Mouse (Mus musculus): ENCODE results near the gene Hfe2. TPM values are rescaled to one million over a fixed set of nuclear protein-coding genes. Genes with fewer than 3 reads are reported as not detected.

Hfe2 gene
- polyA plus RNA-seq, 1 experiment from 2014 or later, result 0.10 TPM

GRCm38 (mm10) chr3:96551203-96551602, 26.2 kb downstream of the Hfe2 start:
- DNase-seq (ENCODE audit: low spot score), result peak; percentile 70
- TF ChIP-seq EP300 (optimal IDR thresholded peaks at IDR 0.05) (peak; percentile 96), CTCF (IDR thresholded peaks at IDR 0.05; ENCODE audit: low read depth) (peak; percentile 84)
- ATAC-seq (ENCODE audit: low FRiP score, low TSS enrichment), result peak; percentile 33; the same call in 1 of the 2 replicates
- WGBS, result 5% methylated on average over 8 of the region's 8 CpGs
- Histone ChIP-seq H3K27me3 (ENCODE audit: control insufficient read depth, insufficient read depth, low read length) (no peaks in the 10 kb centered on the region), H3K9ac (ENCODE audit: low read length) (no peak overlapping the region; the same call in 1 of the 2 replicates), H3K27ac (replicated peaks) (peak overlapping the region; percentile 78), H3K9me3 (ENCODE audit: control insufficient read depth, low read length) (no peaks in the 10 kb centered on the region), H3K36me3 (ENCODE audit: control insufficient read depth, insufficient read depth, low read length) (no peaks in the 10 kb centered on the region), H3K4me2 (replicated peaks; ENCODE audit: low read depth) (peak overlapping the region; percentile 12; the same call in 1 of the 2 replicates), H3K4me3 (ENCODE audit: low read depth, low read length) (no peak overlapping the region), H3K4me1 (replicated peaks; ENCODE audit: control insufficient read depth, insufficient read depth) (peaks cover 7% of the 10 kb centered on the region)

- peak; percentile 21 for DNase-seq (ENCODE audit: low spot score)
- 0 out of 2 replicates have a peak overlapping the region, but pooled peaks have one; percentile 14 for H3K9ac ChIP-seq (ENCODE audit: low read length)
- no peak overlapping the region for H3K4me3 ChIP-seq (ENCODE audit: low read depth, low read length)
- H3K27me3 ChIP-seq (ENCODE audit: control insufficient read depth, insufficient read depth, low read length), result no peaks in the 10 kb centered on the region
- H3K9me3 ChIP-seq (ENCODE audit: control insufficient read depth, low read length), result no peaks in the 10 kb centered on the region
- no peak for ATAC-seq (ENCODE audit: low FRiP score, low TSS enrichment)
- peak overlapping the region; percentile 78 for H3K27ac ChIP-seq (replicated peaks)
- H3K4me2 ChIP-seq (replicated peaks; ENCODE audit: low read depth), result peak overlapping the region; percentile 12; the same call in 1 of the 2 replicates
- WGBS, result 28% methylated on average over 7 of the region's 7 CpGs
- H3K4me1 ChIP-seq (replicated peaks; ENCODE audit: control insufficient read depth, insufficient read depth), result peaks cover 7% of the 10 kb centered on the region
- TF ChIP-seq CTCF (IDR thresholded peaks at IDR 0.05; ENCODE audit: low read depth) (no peak), EP300 (optimal IDR thresholded peaks at IDR 0.05) (no peak)
- no peaks in the 10 kb centered on the region for H3K36me3 ChIP-seq (ENCODE audit: control insufficient read depth, insufficient read depth, low read length)
Observed at GRCm38 (mm10) chr3:96551890-96552289, 26.9 kb downstream of the Hfe2 start.

- WGBS, result 55% methylated on average over 6 of the region's 6 CpGs
- Histone ChIP-seq H3K4me2 (replicated peaks; ENCODE audit: low read depth) (no peak overlapping the region), H3K9ac (ENCODE audit: low read length) (no peak overlapping the region)
Observed at GRCm38 (mm10) chr3:96553601-96554000, 28.6 kb downstream of the Hfe2 start.

GRCm38 (mm10) chr3:96554251-96554650, 29.3 kb downstream of the Hfe2 start:
- Histone ChIP-seq H3K9me3 (ENCODE audit: control insufficient read depth, low read length) (no peaks in the 10 kb centered on the region), H3K27ac (replicated peaks) (peak overlapping the region; percentile 49; the same call in 1 of the 2 replicates), H3K4me3 (ENCODE audit: low read depth, low read length) (no peak overlapping the region), H3K4me2 (replicated peaks; ENCODE audit: low read depth) (no peak overlapping the region), H3K4me1 (replicated peaks; ENCODE audit: control insufficient read depth, insufficient read depth) (peaks cover 7% of the 10 kb centered on the region), H3K9ac (ENCODE audit: low read length) (no peak overlapping the region), H3K27me3 (ENCODE audit: control insufficient read depth, insufficient read depth, low read length) (no peaks in the 10 kb centered on the region), H3K36me3 (ENCODE audit: control insufficient read depth, insufficient read depth, low read length) (peaks cover 2% of the 10 kb centered on the region)
- ATAC-seq (ENCODE audit: low FRiP score, low TSS enrichment) (no peak), DNase-seq (ENCODE audit: low spot score) (peak; percentile 14)
- 69% methylated on average over 6 of the region's 6 CpGs for WGBS
- no peak for TF ChIP-seq CTCF (IDR thresholded peaks at IDR 0.05; ENCODE audit: low read depth)
- no peak for TF ChIP-seq EP300 (optimal IDR thresholded peaks at IDR 0.05)

More at GRCm38 (mm10) chr3:96553601-96554000, 28.6 kb downstream of the Hfe2 start:
- Histone ChIP-seq H3K27me3 (ENCODE audit: control insufficient read depth, insufficient read depth, low read length) (no peaks in the 10 kb centered on the region), H3K9me3 (ENCODE audit: control insufficient read depth, low read length) (no peaks in the 10 kb centered on the region), H3K4me3 (ENCODE audit: low read depth, low read length) (no peak overlapping the region), H3K27ac (replicated peaks) (peak overlapping the region; percentile 49; the same call in 1 of the 2 replicates), H3K4me1 (replicated peaks; ENCODE audit: control insufficient read depth, insufficient read depth) (peaks cover 7% of the 10 kb centered on the region), H3K36me3 (ENCODE audit: control insufficient read depth, insufficient read depth, low read length) (no peaks in the 10 kb centered on the region)
- ATAC-seq (ENCODE audit: low FRiP score, low TSS enrichment) (no peak), DNase-seq (ENCODE audit: low spot score) (peak; percentile 14)
- TF ChIP-seq EP300 (optimal IDR thresholded peaks at IDR 0.05), result no peak
- TF ChIP-seq CTCF (IDR thresholded peaks at IDR 0.05; ENCODE audit: low read depth), result no peak

- Histone ChIP-seq H3K9ac (ENCODE audit: low read length) (peak overlapping the region; percentile 50; the same call in 1 of the 2 replicates), H3K27ac (replicated peaks) (peak overlapping the region; percentile 99), H3K27me3 (ENCODE audit: control insufficient read depth, insufficient read depth, low read length) (no peaks in the 10 kb centered on the region), H3K9me3 (ENCODE audit: control insufficient read depth, low read length) (no peaks in the 10 kb centered on the region), H3K4me2 (replicated peaks; ENCODE audit: low read depth) (peak overlapping the region; percentile 78), H3K4me1 (replicated peaks; ENCODE audit: control insufficient read depth, insufficient read depth) (peaks cover 7% of the 10 kb centered on the region), H3K4me3 (ENCODE audit: low read depth, low read length) (no peak overlapping the region), H3K36me3 (ENCODE audit: control insufficient read depth, insufficient read depth, low read length) (peaks cover 10% of the 10 kb centered on the region)
- peak; percentile 77 for DNase-seq (ENCODE audit: low spot score)
- peak; percentile 33 for ATAC-seq (ENCODE audit: low FRiP score, low TSS enrichment)
- TF ChIP-seq EP300 (optimal IDR thresholded peaks at IDR 0.05) (peak; percentile 81), CTCF (IDR thresholded peaks at IDR 0.05; ENCODE audit: low read depth) (no peak)
- WGBS, result 9% methylated on average over 12 of the region's 12 CpGs
Observed at GRCm38 (mm10) chr3:96555041-96555596, 30.1 kb downstream of the Hfe2 start.

GRCm38 (mm10) chr3:96555999-96556614, 31.1 kb downstream of the Hfe2 start:
- peak overlapping the region; percentile 78 for H3K4me2 ChIP-seq (replicated peaks; ENCODE audit: low read depth)
- H3K27ac ChIP-seq (replicated peaks), result peak overlapping the region; percentile 99
- H3K4me3 ChIP-seq (ENCODE audit: low read depth, low read length), result peak overlapping the region; percentile 93
- WGBS, result 54% methylated on average over 15 of the region's 15 CpGs
- H3K4me1 ChIP-seq (replicated peaks; ENCODE audit: control insufficient read depth, insufficient read depth), result peaks cover 7% of the 10 kb centered on the region; the same call in 1 of the 2 replicates
- DNase-seq (ENCODE audit: low spot score) (peak; percentile 42), ATAC-seq (ENCODE audit: low FRiP score, low TSS enrichment) (no peak)
- H3K27me3 ChIP-seq (ENCODE audit: control insufficient read depth, insufficient read depth, low read length), result no peaks in the 10 kb centered on the region
- peaks cover 19% of the 10 kb centered on the region for H3K36me3 ChIP-seq (ENCODE audit: control insufficient read depth, insufficient read depth, low read length)
- H3K9ac ChIP-seq (ENCODE audit: low read length), result peak overlapping the region; percentile 88; the same call in 1 of the 2 replicates
- no peaks in the 10 kb centered on the region for H3K9me3 ChIP-seq (ENCODE audit: control insufficient read depth, low read length)
- no peak for TF ChIP-seq CTCF (IDR thresholded peaks at IDR 0.05; ENCODE audit: low read depth)
- TF ChIP-seq EP300 (optimal IDR thresholded peaks at IDR 0.05), result no peak
